Mouse (Mus musculus) left cerebral cortex, postnatal 36 days (tissue): ENCODE measurements around the gene Nme3. TPM values are rescaled to one million over a fixed set of nuclear protein-coding genes. Genes with fewer than 3 reads are reported as not detected.

ENCODE experiments used
- DNase-seq, 2 experiments: peaks; one replicate each; pipeline ENCODE4 v3.0.0; 2021 to 2022; ENCODE audit warnings: low spot score in 2 of 2, mixed read lengths in 1 of 2
- intact Hi-C: fragments of 180-260 bp; cut with DNase I; formaldehyde crosslinking; loops from one replicate; pipeline ENCODE4 v1.15.1; 2025
- total RNA-seq, 2 experiments: library from RNA; stranded (reverse); gene quantifications; 2 replicates each; pipeline ENCODE4 v1.2.3; 2021

The Nme3 gene
- 10 to 100 TPM; 41.4 to 54.3 TPM for total RNA-seq

DNA sequence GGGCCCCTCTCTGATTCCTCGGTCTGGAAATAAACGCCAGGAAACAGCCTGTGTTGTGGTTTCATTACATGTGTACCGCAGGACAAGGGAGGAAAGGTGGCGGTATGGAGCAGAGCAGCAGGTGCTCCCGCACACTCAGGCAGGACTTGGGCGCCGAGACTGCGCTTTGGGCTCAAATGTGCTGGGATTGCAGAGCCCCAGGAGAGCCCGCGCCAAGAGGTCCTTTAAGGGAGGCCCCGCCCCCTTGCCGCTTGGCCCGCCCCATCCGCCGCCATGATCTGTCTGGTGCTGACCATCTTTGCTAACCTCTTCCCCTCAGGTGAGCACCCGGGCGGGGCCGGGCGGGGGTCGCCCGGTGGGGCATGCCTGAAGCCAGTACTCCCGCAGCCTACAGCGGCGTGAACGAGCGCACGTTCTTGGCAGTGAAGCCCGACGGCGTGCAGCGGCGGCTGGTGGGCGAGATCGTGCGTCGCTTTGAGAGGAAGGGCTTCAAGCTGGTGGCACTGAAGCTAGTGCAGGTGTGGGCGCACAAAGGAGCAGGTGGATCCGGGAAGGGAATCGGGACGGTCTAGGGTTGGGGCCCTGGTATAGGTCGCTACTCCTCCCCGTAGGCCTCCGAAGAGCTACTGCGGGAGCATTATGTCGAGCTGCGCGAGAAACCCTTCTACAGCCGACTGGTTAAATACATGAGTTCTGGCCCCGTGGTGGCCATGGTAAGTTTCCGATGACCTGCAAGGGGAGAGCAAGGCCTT, at the start of gene Nme3:
Gene Nme3 (plus strand): TSS at position 260 of the 752 bp plus-strand sequence.
- intact Hi-C loops, result no loop called here
- DNase-seq, result peak; percentile 74 to 80

DNA sequence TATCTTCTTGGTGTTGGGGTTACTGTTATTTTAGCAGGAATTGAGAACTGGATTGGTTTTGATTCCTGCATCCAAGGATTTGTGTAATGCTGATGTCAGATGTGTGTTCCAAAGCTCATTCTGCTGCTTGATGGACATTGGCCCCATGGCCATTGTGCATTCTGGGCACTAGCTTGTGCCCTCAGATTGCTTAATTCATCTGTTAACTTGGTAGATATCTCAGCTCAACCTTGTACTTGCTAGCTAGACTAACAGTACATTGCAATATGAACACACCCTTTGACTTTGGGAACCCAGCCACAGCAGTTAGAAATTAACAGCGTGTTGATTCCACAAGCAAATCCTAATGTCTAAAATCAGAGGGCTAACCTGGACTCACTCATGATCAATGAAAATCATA, 48.9 kb upstream of the Nme3 start:
- intact Hi-C loops, result no loop called here
- no peak for DNase-seq

DNA sequence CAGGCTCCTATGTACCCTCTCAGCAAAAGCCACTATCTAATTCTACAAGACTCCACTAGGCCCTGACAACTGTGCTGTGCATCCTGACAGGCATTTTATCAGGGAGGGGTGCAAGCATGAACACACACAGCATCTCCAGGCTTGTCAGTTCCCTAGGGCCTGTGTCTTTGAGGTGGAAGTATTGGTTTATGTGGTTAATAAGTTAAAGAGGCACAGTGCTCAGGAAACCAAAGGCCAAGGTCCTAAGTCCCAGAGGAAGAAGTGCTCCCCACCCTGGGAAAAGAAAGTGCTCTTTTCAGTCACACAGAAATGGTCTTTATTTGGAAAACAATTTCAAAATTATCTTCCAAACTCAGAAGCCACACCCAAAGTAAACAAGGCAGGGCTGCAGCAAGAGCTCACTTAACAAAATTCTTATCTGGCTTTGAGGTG, 47.7 kb upstream of the Nme3 start:
- intact Hi-C loops, result no loop called here
- no peak for DNase-seq

DNA sequence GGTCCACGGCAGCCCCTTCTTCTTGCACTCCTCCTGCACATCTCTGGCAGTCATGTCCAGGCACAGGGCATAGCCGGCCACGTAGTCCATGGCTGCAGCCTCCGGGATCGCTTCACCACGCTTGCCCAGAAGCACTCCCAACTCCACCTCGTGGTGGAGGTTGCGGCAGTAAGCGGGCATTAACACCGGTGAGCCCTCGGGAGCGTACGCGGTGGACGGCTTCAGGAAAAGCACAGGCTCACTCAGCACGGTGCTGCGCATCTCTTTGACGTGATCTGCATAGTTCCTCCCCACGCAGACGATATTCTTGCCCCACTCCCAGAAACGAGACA, 46.6 kb upstream of the Nme3 start:
- DNase-seq, result no peak
- intact Hi-C loops, result loop anchor here (2.0 kb wide), 1 partner anchor 37 kb away; the partner anchor contains the start of genes Nubp2 and Spsb3

DNA sequence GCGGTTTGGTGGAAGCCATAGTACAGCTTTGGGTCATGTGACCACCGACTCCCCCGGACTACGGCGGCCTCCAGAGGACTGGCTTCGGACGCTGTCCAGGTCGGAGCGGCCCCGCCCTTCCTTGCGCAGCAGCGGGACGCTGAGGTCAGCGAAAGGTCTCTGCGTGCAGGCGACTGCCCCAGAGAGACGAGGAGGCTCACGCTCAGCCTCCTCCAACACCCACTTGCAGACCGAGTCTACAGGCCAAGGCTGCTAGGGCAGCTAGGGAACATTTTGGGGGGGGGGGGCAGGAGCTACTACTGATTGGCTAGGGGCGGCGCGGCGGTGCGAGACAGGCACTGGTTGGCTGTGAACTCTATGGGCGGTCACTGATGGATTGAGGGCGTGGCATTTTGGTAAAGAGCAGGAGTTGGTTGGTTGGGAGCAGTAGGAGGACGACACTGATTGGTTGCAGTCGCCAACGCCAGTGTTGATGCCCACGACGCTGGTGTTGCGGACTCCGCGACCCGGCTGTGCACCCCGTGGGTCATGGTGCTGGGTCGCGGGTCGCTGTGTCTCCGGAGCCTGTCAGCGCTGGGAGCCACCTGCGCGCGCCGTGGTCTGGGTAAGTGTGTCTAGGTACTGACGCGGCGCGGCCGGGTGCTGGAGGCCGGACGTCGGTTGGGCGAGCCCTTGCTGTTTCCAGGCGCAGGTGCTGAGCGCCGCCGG, 46.1 kb upstream of the Nme3 start, which contains the start of gene Fahd1:
Gene Fahd1 (minus strand): TSS at position 300 of the 708 bp plus-strand sequence.
- DNase-seq, result peak; percentile 97 to 98
- intact Hi-C loops, result loop anchor here (2.0 kb wide), 1 partner anchor 37 kb away; the partner anchor contains the start of genes Nubp2 and Spsb3

DNA sequence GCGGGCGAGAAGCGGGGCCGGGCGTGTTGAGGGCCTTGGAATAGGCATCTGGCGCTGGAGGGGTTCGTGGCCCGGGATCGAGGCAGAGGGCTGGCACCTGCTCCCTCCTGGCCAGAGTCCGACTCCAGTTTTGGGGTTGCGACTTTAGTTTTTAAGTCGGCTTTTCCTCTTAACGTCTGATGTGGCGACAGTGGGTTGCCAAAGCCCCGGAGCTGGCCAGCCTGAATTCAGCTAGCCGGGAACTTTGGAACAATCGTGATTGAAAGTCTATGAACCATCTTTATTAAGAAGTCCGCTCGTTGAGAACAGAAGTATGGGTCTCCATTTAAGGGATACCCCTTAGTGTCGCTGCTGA, 45.5 kb upstream of the Nme3 start:
- DNase-seq, result no peak
- intact Hi-C loops, result loop anchor here (2.0 kb wide), 1 partner anchor 36 kb away; the partner anchor contains the start of genes Nubp2 and Spsb3

DNA sequence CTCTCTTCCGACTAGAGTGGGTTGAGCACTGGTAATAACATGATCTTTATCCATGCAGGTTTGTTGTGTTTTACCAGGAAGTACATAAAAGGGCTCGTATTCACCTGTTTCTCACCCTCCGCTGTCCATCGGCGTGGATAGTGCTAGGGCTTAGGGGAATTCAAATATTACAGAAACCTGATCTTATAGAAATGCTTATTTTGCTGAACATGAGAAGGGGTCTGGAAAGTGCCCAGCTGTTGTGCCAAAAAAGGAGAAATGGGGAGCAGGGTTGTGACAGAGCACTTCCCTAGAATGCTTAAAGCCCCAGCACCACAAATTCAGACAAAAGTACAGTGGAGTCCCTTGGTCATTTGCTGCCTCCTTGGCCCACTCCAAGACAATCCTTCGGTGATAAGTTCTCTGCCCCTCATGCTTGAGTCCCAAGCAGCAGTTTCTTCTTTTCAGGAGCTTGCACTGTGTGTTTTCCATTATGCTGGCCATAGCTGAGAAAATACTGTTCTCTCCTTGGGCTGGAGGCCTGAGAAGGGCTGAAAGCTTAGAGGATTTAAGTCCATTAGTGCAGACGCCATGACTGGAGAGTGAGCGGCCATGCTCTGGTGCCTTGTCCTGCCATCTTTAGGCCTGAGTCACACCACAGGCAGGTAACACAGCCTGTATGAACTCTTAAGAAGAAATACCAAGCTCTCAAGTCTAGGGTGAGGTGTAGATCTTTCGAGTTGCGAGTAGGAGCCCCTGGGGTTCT, 44.7 kb upstream of the Nme3 start:
- intact Hi-C loops, result loop anchor here (2.0 kb wide), 1 partner anchor 35 kb away; the partner anchor contains the start of genes Nubp2 and Spsb3
- DNase-seq, result no peak

DNA sequence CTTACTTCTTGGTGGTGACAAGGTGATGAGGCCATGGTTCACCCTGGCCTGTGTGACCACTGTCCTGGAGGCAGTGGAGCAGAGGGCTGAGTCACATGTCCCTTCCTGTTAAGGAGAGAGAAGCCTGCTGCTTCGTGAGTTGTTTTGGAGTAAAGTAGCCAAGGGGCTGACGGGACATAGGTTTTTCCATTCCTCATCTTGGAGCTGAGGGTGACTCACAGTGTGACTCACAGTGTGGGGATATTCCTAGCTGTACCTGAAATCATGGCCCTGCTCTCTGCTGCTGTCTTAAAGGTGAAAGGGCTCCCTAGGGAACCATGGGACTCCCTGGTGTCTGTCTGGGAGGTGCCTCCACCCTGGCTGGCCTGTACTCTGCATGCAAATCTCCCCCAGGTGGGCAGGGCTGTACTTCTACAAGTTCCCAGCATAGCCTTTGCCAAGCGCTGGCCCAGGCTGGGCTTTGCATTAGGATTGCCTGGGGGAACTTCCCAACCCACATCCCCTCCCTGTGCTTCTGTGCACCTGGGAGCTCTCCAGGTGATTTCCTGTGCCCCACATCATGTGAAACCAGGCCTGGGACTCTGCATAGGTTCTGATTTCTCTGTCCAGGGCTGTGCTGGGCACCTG, 40.3 kb upstream of the Nme3 start:
- intact Hi-C loops, result no loop called here
- no peak for DNase-seq

DNA sequence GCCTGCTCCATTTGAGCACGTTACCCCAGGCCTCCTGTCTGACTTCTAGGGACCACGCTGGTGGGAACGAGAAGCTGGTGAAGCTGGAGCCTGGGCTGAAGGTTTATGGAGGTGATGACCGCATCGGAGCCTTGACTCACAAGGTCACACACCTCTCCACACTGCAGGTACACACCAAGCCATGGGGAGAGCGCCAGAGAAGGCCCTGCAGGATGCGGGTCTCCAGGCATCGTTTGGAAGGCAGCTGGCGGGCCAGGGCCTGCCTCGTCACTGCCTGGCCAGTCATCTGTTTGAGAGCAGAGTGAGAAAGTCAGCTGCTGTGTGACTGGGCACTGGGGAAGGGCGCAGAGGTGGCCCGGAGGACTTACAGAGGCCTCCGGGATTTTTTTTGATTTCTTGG, 39.7 kb upstream of the Nme3 start:
- no peak for DNase-seq
- intact Hi-C loops, result no loop called here

DNA sequence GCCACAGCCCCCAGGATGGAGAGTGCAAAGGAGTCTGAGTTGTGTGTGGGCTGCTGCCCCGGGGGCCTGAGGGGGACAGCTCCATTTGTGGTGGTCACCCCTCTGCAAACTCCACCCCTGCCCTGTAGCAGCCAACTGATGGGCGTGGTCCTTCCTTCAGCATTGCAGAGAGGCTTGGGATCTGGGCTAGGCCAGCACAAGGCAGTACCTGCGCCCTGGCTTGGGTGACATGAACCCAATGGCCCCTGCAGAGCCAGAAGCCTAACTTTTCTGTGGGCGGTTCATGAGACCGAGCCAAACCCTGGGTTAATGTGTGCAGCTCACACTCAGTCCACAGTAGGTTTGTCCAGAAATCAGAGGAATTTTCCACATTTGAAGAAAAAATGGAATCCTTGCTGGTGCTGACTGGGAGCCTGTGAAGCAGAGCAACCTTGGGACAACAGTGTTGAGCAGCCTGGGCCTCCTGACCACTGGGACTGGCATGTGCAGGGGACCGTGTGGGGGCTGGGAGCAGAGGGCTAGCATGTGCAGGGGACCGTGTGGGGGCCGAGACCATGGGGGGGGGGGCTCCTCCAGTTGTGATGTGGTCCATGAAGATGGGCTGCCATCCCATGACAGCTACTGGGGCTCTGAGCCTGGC, 38.3 kb upstream of the Nme3 start:
- intact Hi-C loops, result no loop called here
- no peak for DNase-seq

DNA sequence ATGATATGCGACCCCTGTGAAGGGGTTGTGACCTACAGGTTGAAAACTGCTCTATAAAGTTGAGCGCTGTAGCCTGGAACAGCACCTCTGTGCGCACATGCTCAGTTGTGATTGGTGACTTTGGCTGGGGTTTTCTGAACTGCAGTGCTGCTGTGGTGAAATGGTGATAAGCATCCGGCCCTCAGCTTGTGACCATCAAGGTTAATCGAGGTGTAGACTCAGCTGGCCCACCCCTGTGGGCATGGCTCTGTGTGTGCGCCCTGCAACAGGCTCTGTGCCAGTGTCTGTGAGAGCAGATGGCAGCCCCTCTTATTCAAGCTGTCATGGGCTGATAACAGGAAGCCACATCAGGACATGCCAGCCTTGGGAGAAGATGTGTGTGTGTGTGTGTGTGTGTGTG, 37.3 kb upstream of the Nme3 start:
- DNase-seq, result no peak
- intact Hi-C loops, result no loop called here

DNA sequence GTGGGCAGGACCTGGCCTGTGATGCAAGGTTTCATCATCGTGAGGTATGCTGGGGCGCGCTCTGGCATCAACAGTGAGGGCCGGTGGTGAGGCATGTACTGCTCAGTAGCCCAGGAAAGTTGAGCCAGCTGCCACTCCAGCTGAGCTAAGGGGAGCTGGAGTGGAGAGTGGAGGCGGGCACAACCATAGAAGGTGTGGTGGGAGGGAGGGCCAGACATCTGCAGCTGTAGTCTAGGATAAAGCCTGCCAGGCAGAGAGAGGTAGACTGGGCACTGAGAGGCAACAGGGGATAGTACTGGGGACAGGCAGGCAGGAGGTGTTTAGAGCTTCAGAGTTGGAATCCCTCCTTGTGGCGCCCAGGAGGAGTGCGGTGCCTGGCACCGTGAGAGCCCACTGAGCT, 36.2 kb upstream of the Nme3 start:
- no peak for DNase-seq
- intact Hi-C loops, result no loop called here

DNA sequence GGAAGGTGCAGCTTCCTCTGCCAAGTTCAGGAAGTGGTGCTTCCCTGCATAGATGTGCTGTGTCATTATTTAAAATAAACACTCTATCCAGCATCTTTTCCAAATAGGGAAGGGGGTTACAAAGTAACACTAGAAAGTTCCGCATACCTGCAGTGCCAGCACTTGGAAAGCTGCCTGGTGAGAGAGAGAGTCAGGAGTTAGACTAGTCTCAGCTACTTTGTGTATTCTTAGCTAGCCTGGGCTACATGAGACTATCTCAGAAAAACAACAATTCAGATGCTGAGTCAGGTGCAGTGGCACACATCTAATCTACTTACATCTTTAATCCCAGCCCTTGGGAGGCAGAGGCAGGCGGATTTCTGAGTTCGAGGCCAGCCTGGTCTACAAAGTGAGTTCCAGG, 34.5 kb upstream of the Nme3 start:
- intact Hi-C loops, result no loop called here
- no peak for DNase-seq

DNA sequence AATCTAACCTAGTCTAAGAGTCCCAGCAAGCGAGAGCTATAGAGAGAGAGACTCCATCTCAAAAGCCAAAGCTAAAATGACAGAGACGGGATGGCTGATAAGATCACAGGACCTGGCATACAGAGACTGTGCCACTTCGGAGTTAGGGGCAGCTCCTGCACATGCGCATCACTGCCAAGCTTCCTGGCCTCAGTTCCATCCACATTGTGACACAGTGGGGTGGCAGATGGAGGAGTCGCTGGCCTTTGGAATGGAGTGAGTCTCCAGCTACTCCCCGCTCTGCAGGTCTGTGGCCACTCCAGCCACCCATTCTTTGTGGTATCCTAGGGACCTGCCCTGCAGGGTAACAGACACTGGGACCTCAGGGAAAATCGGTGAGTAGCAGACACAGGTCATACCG, 30.5 kb upstream of the Nme3 start, which contains the start of gene Igfals:
Gene Igfals (plus strand): TSS at position 222 of the 400 bp plus-strand sequence.
- DNase-seq, result no peak
- intact Hi-C loops, result no loop called here

DNA sequence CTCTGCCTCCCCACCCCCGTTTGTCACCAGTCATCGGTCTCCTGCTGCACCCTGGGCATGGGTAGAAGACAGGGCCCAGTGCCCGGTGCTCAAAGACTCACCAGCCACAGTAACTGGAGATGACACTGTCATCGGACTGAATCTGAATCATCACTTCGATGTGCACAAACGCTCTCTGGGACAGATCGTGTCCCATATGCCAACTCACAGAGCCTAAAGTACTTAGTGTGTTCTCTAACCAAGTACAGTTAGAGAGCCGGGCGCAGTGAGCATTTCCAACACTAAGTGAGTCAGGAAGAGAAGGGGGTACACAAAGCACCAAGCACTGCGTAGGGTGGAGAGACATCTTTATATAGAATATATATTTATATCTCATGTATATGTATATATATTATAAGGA, 28.4 kb upstream of the Nme3 start:
- intact Hi-C loops, result no loop called here
- DNase-seq, result peak in 1 of 2 experiments; percentile 46

DNA sequence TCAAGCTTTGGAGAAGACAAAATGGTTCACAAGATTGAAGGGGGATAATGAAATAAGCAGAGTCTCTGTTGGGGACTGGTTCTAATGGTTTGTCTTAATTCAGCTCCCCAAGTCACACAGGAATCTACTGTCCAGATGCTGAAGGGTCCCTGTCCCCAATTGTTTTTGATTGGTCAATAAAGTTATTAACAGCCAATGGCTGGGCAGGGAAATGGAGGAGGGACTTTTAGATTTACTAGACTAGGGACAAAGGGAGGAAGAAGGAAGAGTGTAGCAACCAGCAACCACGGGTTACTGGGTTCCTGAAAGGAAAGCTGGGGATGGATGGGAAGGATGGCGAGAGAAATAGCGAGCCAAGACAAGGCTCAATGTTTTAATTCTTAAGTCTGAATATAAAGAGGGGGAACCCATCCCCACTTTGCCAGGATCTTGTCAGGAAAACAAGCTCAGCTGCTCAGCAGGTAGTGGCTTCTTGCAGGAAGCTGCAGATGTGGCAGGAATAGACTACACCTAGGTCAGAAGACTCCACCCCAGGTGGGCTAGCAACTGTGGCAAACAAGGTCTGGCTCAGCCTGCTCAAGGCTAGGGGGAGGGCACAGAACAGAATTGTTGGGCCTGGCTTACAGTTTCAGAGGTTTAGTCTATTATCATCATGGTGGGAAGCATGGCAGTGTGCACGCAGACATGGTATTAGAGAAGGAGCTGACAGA, 22.4 kb upstream of the Nme3 start:
- intact Hi-C loops, result no loop called here
- DNase-seq, result no peak

DNA sequence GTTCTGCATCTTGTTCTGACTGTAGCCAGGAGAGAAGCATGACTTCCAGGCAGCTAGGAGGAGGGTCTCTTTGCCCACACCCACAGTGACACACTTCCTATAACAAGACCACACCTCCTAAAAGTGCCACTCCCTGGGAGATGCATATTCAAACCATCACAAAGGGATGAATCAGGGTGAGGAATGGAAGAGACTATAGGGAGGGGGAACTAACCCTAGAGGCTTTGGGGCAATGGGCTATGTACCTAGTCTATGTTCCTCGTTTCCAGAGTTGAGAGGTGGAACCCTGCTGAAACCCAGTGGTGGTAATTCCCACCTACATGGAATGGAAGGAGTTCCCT, 21.9 kb upstream of the Nme3 start:
- no peak for DNase-seq
- intact Hi-C loops, result no loop called here

DNA sequence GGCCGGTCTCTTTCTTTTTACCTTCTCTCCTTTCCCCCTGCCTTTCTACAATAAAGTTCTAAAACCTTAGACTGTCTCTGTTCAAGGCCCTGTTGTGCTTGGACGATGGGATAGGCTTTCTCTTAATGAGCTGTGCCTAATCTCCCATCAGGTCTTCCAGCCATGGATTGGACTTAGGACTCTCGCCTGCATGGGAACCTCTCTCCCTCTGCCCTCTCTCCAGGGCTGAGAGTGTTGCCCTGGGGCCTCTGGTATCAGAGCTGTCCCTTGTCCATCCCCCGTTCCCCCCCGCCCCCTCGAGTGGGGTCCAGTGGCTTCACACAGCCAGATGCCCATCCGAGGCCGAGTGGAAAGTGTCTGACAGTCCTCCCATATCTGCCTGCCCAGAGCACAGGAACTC, 21.3 kb upstream of the Nme3 start:
- no peak for DNase-seq
- intact Hi-C loops, result no loop called here
